16 mouse cellular contexts compared by ENCODE assay signal in genomic region chr4:133620668-133621067, GRCm38 (mm10). TPM values are rescaled to one million over a fixed set of nuclear protein-coding genes. Genes with fewer than 3 reads are reported as not detected.
DNase-seq lines count a peak whose midpoint lies in the region; ATAC-seq and TF ChIP-seq lines count a peak whose summit lies in the region.
"Had no signal": no experiment of that assay in that cellular context is flagged by ENCODE, and none has a peak within 500 bp of the region (broad histone marks: within the 10 kb centered on the region; RNA-seq: fewer than 3 reads in every experiment).

No protein-coding gene starts in this region.

- TF ChIP-seq RAD21 in CH12.LX (IDR thresholded peaks at IDR 0.05; ENCODE audit: low read depth, low read length) = no peak

- no peak for TF ChIP-seq CTCF in CH12.LX (conservative IDR thresholded peaks at IDR 0.05 in 1 of 2, IDR thresholded peaks at IDR 0.05 in 1 of 2; ENCODE audit: low read depth in 2 of 2, low read length in 2 of 2)

- H3K4me3 ChIP-seq in hindbrain, embryonic 12.5 days = no peak overlapping the region
- H3K4me3 ChIP-seq in hindbrain, embryonic 11.5 days (ENCODE audit: low read depth, low read length) = no peak overlapping the region
- no peak overlapping the region for H3K4me3 ChIP-seq in CH12.LX (replicated peaks in 1 of 3; ENCODE audit: low read depth in 2 of 3, low read length in 2 of 3, poor library complexity in 1 of 3)
- H3K4me3 ChIP-seq in forebrain, embryonic 10.5 days = no peak overlapping the region
- H3K4me3 ChIP-seq: embryonic facial prominence, embryonic 13.5 days; forebrain, embryonic 12.5 days; layer of hippocampus, adult 2 months had no signal

- WGBS in hindbrain, embryonic 12.5 days = 88% methylated on average over 8 of the region's 8 CpGs
- WGBS in hindbrain, embryonic 11.5 days = 88% methylated on average over 8 of the region's 8 CpGs
- WGBS in forebrain, embryonic 10.5 days = 91% methylated on average over 8 of the region's 8 CpGs

- in situ Hi-C loops in CH12.LX (cut with MboI; ENCODE audit: low pct_ligation_motif_present, low pct_unique_long_range_greater_than_20kb, low sequenced_read_pairs) = no loop called here

- no peak; the same call in 1 of the 2 replicates for TF ChIP-seq POLR2A in CH12.LX (IDR thresholded peaks at IDR 0.05; ENCODE audit: low read depth, low read length)

- no peak for DNase-seq in hindbrain, embryonic 11.5 days (ENCODE audit: low spot score)
- DNase-seq in B cell, adult 2 months = peak; percentile 56 to 60
- no peak for DNase-seq in CH12.LX (ENCODE audit: extremely low read depth)
- DNase-seq in natural killer cell, adult 2 months (ENCODE audit: low spot score in 2 of 2) = peak; percentile 62 to 69
- no peak for DNase-seq in layer of hippocampus, adult 11-12 months (ENCODE audit: low spot score)
- no peak for DNase-seq in gastrocnemius, adult 18-20 months (ENCODE audit: low spot score)
- DNase-seq in forebrain, embryonic 10.5 days (ENCODE audit: extremely low spot score, low spot score) = no peak
- DNase-seq: adrenal gland, postnatal 25 days; cerebellum, postnatal 36 days had no signal

- H3K4me2 ChIP-seq in hindbrain, embryonic 12.5 days (replicated peaks) = no peak overlapping the region
- H3K4me2 ChIP-seq in hindbrain, embryonic 11.5 days (replicated peaks; ENCODE audit: low read depth, low read length) = no peak overlapping the region
- H3K4me2 ChIP-seq in CH12.LX (ENCODE audit: insufficient read depth, low read depth, poor library complexity, severe bottlenecking) = no peak overlapping the region; the same call in 1 of the 2 replicates
- H3K4me2 ChIP-seq: embryonic facial prominence, embryonic 13.5 days; forebrain, embryonic 12.5 days had no signal

- no peaks in the 10 kb centered on the region for H3K79me2 ChIP-seq in CH12.LX (replicated peaks; ENCODE audit: control insufficient read depth, extremely low read depth, insufficient read depth, poor library complexity, severe bottlenecking)

- H3K9me3 ChIP-seq in hindbrain, embryonic 12.5 days (replicated peaks) = no peaks in the 10 kb centered on the region
- H3K9me3 ChIP-seq in hindbrain, embryonic 11.5 days (ENCODE audit: control insufficient read depth, low read length) = no peaks in the 10 kb centered on the region
- no peaks in the 10 kb centered on the region for H3K9me3 ChIP-seq in CH12.LX (replicated peaks; ENCODE audit: low read length)
- H3K9me3 ChIP-seq in forebrain, embryonic 10.5 days = no peaks in the 10 kb centered on the region
- H3K9me3 ChIP-seq: embryonic facial prominence, embryonic 13.5 days; forebrain, embryonic 12.5 days had no signal

- H3K27ac ChIP-seq in hindbrain, embryonic 12.5 days = no peak overlapping the region
- no peak overlapping the region for H3K27ac ChIP-seq in hindbrain, embryonic 11.5 days (ENCODE audit: low read depth, low read length)
- peak overlapping the region; percentile 44 for H3K27ac ChIP-seq in CH12.LX (ENCODE audit: insufficient read depth, low read depth)
- H3K27ac ChIP-seq in forebrain, embryonic 10.5 days = no peak overlapping the region
- H3K27ac ChIP-seq: embryonic facial prominence, embryonic 13.5 days; forebrain, embryonic 12.5 days; hindbrain, postnatal 0 days; stomach, postnatal 0 days had no signal

- TF ChIP-seq EP300 in CH12.LX (IDR thresholded peaks at IDR 0.05; ENCODE audit: low read length) = no peak

- no peaks in the 10 kb centered on the region for H3K27me3 ChIP-seq in hindbrain, embryonic 12.5 days
- H3K27me3 ChIP-seq in hindbrain, embryonic 11.5 days (ENCODE audit: control insufficient read depth, insufficient read depth, low read length) = no peaks in the 10 kb centered on the region
- H3K27me3 ChIP-seq in CH12.LX (replicated peaks) = no peaks in the 10 kb centered on the region
- H3K27me3 ChIP-seq in forebrain, embryonic 10.5 days (ENCODE audit: poor library complexity, severe bottlenecking) = no peaks in the 10 kb centered on the region
- H3K27me3 ChIP-seq: embryonic facial prominence, embryonic 13.5 days; forebrain, embryonic 12.5 days had no signal

- H3K4me1 ChIP-seq in hindbrain, embryonic 12.5 days = no peaks in the 10 kb centered on the region
- H3K4me1 ChIP-seq in hindbrain, embryonic 11.5 days (replicated peaks; ENCODE audit: control insufficient read depth, insufficient read depth, low read length) = no peaks in the 10 kb centered on the region
- peaks cover 30 to 65% of the 10 kb centered on the region in 2 experiments for H3K4me1 ChIP-seq in CH12.LX (ENCODE audit: control insufficient read depth in 1 of 2, insufficient read depth in 2 of 2)
- H3K4me1 ChIP-seq in forebrain, embryonic 10.5 days = 0 out of 2 replicates have a peak, but pooled peaks cover 5% of the 10 kb centered on the region
- H3K4me1 ChIP-seq: embryonic facial prominence, embryonic 13.5 days; forebrain, embryonic 12.5 days had no signal

- ATAC-seq in hindbrain, embryonic 12.5 days (ENCODE audit: low FRiP score) = no peak
- ATAC-seq in hindbrain, embryonic 11.5 days (ENCODE audit: low FRiP score) = no peak
- ATAC-seq: hindbrain, postnatal 0 days; lung, postnatal 0 days had no signal

- peaks cover 29% of the 10 kb centered on the region for H3K36me3 ChIP-seq in hindbrain, embryonic 12.5 days
- H3K36me3 ChIP-seq in hindbrain, embryonic 11.5 days (ENCODE audit: control insufficient read depth, insufficient read depth, low read length) = no peaks in the 10 kb centered on the region
- H3K36me3 ChIP-seq in CH12.LX (replicated peaks in 1 of 2; ENCODE audit: control insufficient read depth in 1 of 2, insufficient read depth in 1 of 2, low read length in 1 of 2) = peaks cover 8 to 61% of the 10 kb centered on the region in 2 experiments
- peaks cover 70% of the 10 kb centered on the region for H3K36me3 ChIP-seq in forebrain, embryonic 10.5 days (replicated peaks)

- H3K9ac ChIP-seq in hindbrain, embryonic 12.5 days = 0 out of 2 replicates have a peak overlapping the region, but pooled peaks have one; percentile 13
- H3K9ac ChIP-seq in hindbrain, embryonic 11.5 days (ENCODE audit: low read depth, low read length) = no peak overlapping the region
- H3K9ac ChIP-seq in CH12.LX (ENCODE audit: insufficient read depth, low read depth) = no peak overlapping the region
- H3K9ac ChIP-seq: embryonic facial prominence, embryonic 13.5 days; forebrain, embryonic 12.5 days had no signal

- dilution Hi-C loops in CH12.LX (cut with MboI; ENCODE audit: extremely low pct_ligation_motif_present, extremely low pct_unique_long_range_greater_than_20kb, low sequenced_read_pairs) = no loop called here

TF ChIP-seq in CH12.LX, 34 proteins besides CTCF, POLR2A, EP300 and RAD21:
- no peak for TF ChIP-seq ELF1 (IDR thresholded peaks at IDR 0.05; ENCODE audit: low read depth, low read length)
- TF ChIP-seq SIN3A (IDR thresholded peaks at IDR 0.05; ENCODE audit: low read length) = no peak
- TF ChIP-seq MXI1 (IDR thresholded peaks at IDR 0.05; ENCODE audit: low read depth, low read length) = peak; percentile 29; the same call in 1 of the 2 replicates
- no peak for TF ChIP-seq GABPA (IDR thresholded peaks at IDR 0.05; ENCODE audit: insufficient replicate concordance, low read depth, low read length)
- TF ChIP-seq SMC3 (IDR thresholded peaks at IDR 0.05; ENCODE audit: low read depth, low read length) = no peak

RNA-seq across cellular contexts. Expression of gene Sfn, which starts 18.7 kb away (rescaled TPM):
- 12.6 and 13.6 TPM in 2 replicates for polyA plus RNA-seq in hindbrain, embryonic 12.5 days (2016; fragmentation: Nextera tagmentation; extraction: Ambion mirVana)
- 19.5 and 29.6 TPM in 2 replicates for polyA plus RNA-seq in hindbrain, embryonic 11.5 days (2014; fragmentation: Nextera tagmentation; extraction: Ambion mirVana)
- 0.97 and 1.0 TPM in 2 replicates for total RNA-seq in CH12.LX (2012; rRNA removed)
- total RNA-seq in CH12.LX (2014; rRNA removed) = 0.61 and 1.1 TPM in 2 replicates
- 2.0 and 2.8 TPM in 2 replicates for polyA plus RNA-seq in CH12.LX (2012; ENCODE audit: insufficient read length, low read depth)
- total RNA-seq in gastrocnemius, adult 18-20 months (2021) = 1 to 10 TPM in 1 of 2 experiments, under 1 TPM in 1; 0.91 to 1.7 TPM
- polyA plus RNA-seq in forebrain, embryonic 10.5 days (2016; fragmentation: Nextera tagmentation; extraction: Ambion mirVana) = 9.0 and 9.5 TPM in 2 replicates

RNA-seq across cellular contexts. Expression of gene Zdhhc18, which starts 29.3 kb away (rescaled TPM):
- 4.1 and 6.4 TPM in 2 replicates for polyA plus RNA-seq in hindbrain, embryonic 12.5 days (2016; fragmentation: Nextera tagmentation; extraction: Ambion mirVana)
- 2.0 and 2.8 TPM in 2 replicates for polyA plus RNA-seq in hindbrain, embryonic 11.5 days (2014; fragmentation: Nextera tagmentation; extraction: Ambion mirVana)
- total RNA-seq in CH12.LX (2012; rRNA removed) (20.1 and 24.3 TPM in 2 replicates), CH12.LX (2014; rRNA removed) (13.7 and 15.9 TPM in 2 replicates)
- 31.0 and 31.8 TPM in 2 replicates for polyA plus RNA-seq in CH12.LX (2012; ENCODE audit: insufficient read length, low read depth)
- total RNA-seq in gastrocnemius, adult 18-20 months (2021) = 10 to 100 TPM; 24.1 to 35.7 TPM
- 2.4 and 2.8 TPM in 2 replicates for polyA plus RNA-seq in forebrain, embryonic 10.5 days (2016; fragmentation: Nextera tagmentation; extraction: Ambion mirVana)

RNA-seq across cellular contexts. Expression of gene Gpn2, which starts 36.5 kb away (rescaled TPM):
- polyA plus RNA-seq in hindbrain, embryonic 12.5 days (2016; fragmentation: Nextera tagmentation; extraction: Ambion mirVana) = 21.9 and 22.2 TPM in 2 replicates
- 25.9 and 29.3 TPM in 2 replicates for polyA plus RNA-seq in hindbrain, embryonic 11.5 days (2014; fragmentation: Nextera tagmentation; extraction: Ambion mirVana)
- total RNA-seq in CH12.LX (2012; rRNA removed) (36.2 and 37.4 TPM in 2 replicates), CH12.LX (2014; rRNA removed) (30.0 and 35.9 TPM in 2 replicates)
- polyA plus RNA-seq in CH12.LX (2012; ENCODE audit: insufficient read length, low read depth) = 34.1 and 36.8 TPM in 2 replicates
- 1 to 10 TPM; 5.8 to 5.9 TPM for total RNA-seq in gastrocnemius, adult 18-20 months (2021)
- 27.2 and 30.3 TPM in 2 replicates for polyA plus RNA-seq in forebrain, embryonic 10.5 days (2016; fragmentation: Nextera tagmentation; extraction: Ambion mirVana)

RNA-seq across cellular contexts. Expression of gene Gpatch3, which starts 46.1 kb away (rescaled TPM):
- 10.9 and 12.8 TPM in 2 replicates for polyA plus RNA-seq in hindbrain, embryonic 12.5 days (2016; fragmentation: Nextera tagmentation; extraction: Ambion mirVana)
- polyA plus RNA-seq in hindbrain, embryonic 11.5 days (2014; fragmentation: Nextera tagmentation; extraction: Ambion mirVana) = 6.9 and 8.9 TPM in 2 replicates
- 10.8 and 15.7 TPM in 2 replicates for total RNA-seq in CH12.LX (2012; rRNA removed)
- 7.2 and 9.7 TPM in 2 replicates for total RNA-seq in CH12.LX (2014; rRNA removed)
- 20.9 and 26.1 TPM in 2 replicates for polyA plus RNA-seq in CH12.LX (2012; ENCODE audit: insufficient read length, low read depth)
- total RNA-seq in gastrocnemius, adult 18-20 months (2021) = 1 to 10 TPM; 2.8 to 4.0 TPM
- polyA plus RNA-seq in forebrain, embryonic 10.5 days (2016; fragmentation: Nextera tagmentation; extraction: Ambion mirVana) = 10.0 and 10.4 TPM in 2 replicates

RNA-seq across cellular contexts. Expression of gene Pigv, which starts 51.8 kb away (rescaled TPM):
- polyA plus RNA-seq in hindbrain, embryonic 12.5 days (2016; fragmentation: Nextera tagmentation; extraction: Ambion mirVana) = 16.6 and 18.6 TPM in 2 replicates
- 10.0 and 10.7 TPM in 2 replicates for polyA plus RNA-seq in hindbrain, embryonic 11.5 days (2014; fragmentation: Nextera tagmentation; extraction: Ambion mirVana)
- total RNA-seq in CH12.LX (2012; rRNA removed) (3.7 and 4.3 TPM in 2 replicates), CH12.LX (2014; rRNA removed) (3.6 and 5.0 TPM in 2 replicates)
- 2.9 and 4.0 TPM in 2 replicates for polyA plus RNA-seq in CH12.LX (2012; ENCODE audit: insufficient read length, low read depth)
- 10 to 100 TPM in 1 of 2 experiments, 1 to 10 TPM in 1; 9.7 to 12.2 TPM for total RNA-seq in gastrocnemius, adult 18-20 months (2021)
- polyA plus RNA-seq in forebrain, embryonic 10.5 days (2016; fragmentation: Nextera tagmentation; extraction: Ambion mirVana) = 16.3 and 17.3 TPM in 2 replicates

Comparison
In these comparisons a context has a peak if more than half of its experiments do, and no peak if none do; other contexts are left out.
1. DNase-seq: peak in B cell, adult 2 months (2 of 2) and natural killer cell, adult 2 months (2 of 2); none in hindbrain, embryonic 11.5 days (single experiment), CH12.LX (single experiment), layer of hippocampus, adult 11-12 months (single experiment), gastrocnemius, adult 18-20 months (single experiment) and forebrain, embryonic 10.5 days (single experiment).